ENCODE assay signal across 12 mouse cellular contexts in the genomic region with DNA sequence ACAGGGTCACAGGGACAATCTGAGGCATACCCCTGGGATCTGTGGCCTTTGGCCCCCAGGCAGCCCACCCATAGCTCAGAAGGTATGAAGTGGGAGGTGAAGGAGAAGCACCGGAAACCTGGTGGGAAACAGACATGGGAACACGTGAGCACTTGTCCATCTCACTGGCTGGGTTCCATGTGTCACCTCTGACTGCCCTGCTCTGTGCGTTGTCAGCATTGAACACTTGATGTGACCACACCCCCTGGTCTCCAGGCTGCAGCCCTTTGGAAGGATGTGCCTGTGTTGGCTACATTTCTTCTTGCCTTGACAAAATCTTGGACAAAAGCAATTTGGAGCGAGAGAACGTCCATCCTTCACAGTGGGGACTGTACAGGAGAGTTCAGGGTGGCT. TPM values are rescaled to one million over a fixed set of nuclear protein-coding genes. Genes with fewer than 3 reads are reported as not detected.
A peak's percentile ranks its signal among the peaks of the same experiment; 100 is the strongest.
DNase-seq lines count a peak whose midpoint lies in the region; ATAC-seq and TF ChIP-seq lines count a peak whose summit lies in the region.
"Had no signal": no experiment of that assay in that cellular context is flagged by ENCODE, and none has a peak within 500 bp of the region (broad histone marks: within the 10 kb centered on the region; RNA-seq: fewer than 3 reads in every experiment).

No protein-coding gene starts in this region.

- 66% methylated on average over 5 of the region's 5 CpGs for WGBS in liver, embryonic 12.5 days (ENCODE audit: insufficient replicate concordance)

- H3K27me3 ChIP-seq in CH12.LX (replicated peaks) = peaks cover 2% of the 10 kb centered on the region
- H3K27me3 ChIP-seq in liver, embryonic 12.5 days (replicated peaks) = no peaks in the 10 kb centered on the region
- H3K27me3 ChIP-seq: embryonic facial prominence, embryonic 12.5 days; hindbrain, embryonic 12.5 days had no signal

- no peaks in the 10 kb centered on the region for H3K36me3 ChIP-seq in CH12.LX (replicated peaks in 1 of 2; ENCODE audit: control insufficient read depth in 1 of 2, insufficient read depth in 1 of 2, low read length in 1 of 2)
- H3K36me3 ChIP-seq in liver, embryonic 12.5 days = no peaks in the 10 kb centered on the region
- H3K36me3 ChIP-seq: embryonic facial prominence, embryonic 12.5 days; hindbrain, embryonic 12.5 days had no signal

- TF ChIP-seq EP300 in CH12.LX (IDR thresholded peaks at IDR 0.05; ENCODE audit: low read length) = no peak

- no peak for TF ChIP-seq POLR2A in CH12.LX (IDR thresholded peaks at IDR 0.05; ENCODE audit: low read depth, low read length)

- H3K79me2 ChIP-seq in CH12.LX (replicated peaks; ENCODE audit: control insufficient read depth, extremely low read depth, insufficient read depth, poor library complexity, severe bottlenecking) = no peaks in the 10 kb centered on the region

- no peak overlapping the region for H3K4me3 ChIP-seq in CH12.LX (replicated peaks in 1 of 3; ENCODE audit: low read depth in 2 of 3, low read length in 2 of 3, poor library complexity in 1 of 3)
- no peak overlapping the region for H3K4me3 ChIP-seq in liver, embryonic 12.5 days
- H3K4me3 ChIP-seq: embryonic facial prominence, embryonic 12.5 days; hindbrain, embryonic 12.5 days; left cerebral cortex, adult 2 months had no signal

- peak; percentile 32 to 36 for DNase-seq in heart, postnatal 10 days
- DNase-seq in heart, postnatal 36 days = no peak
- DNase-seq in CH12.LX (ENCODE audit: extremely low read depth) = no peak
- DNase-seq in heart, postnatal 4 days = peak; percentile 32
- no peak for DNase-seq in embryo, embryonic 10 days (ENCODE audit: low spot score)
- no peak for DNase-seq in right cerebral cortex, postnatal 10 days (ENCODE audit: low spot score in 2 of 2)
- no peak for DNase-seq in urinary bladder, postnatal 10 days (ENCODE audit: low spot score)
- DNase-seq: right cerebral cortex, adult 18-20 months had no signal

- H3K9ac ChIP-seq in CH12.LX (ENCODE audit: insufficient read depth, low read depth) = no peak overlapping the region
- no peak overlapping the region for H3K9ac ChIP-seq in liver, embryonic 12.5 days
- H3K9ac ChIP-seq: embryonic facial prominence, embryonic 12.5 days; hindbrain, embryonic 12.5 days had no signal

- in situ Hi-C loops in CH12.LX (cut with MboI; ENCODE audit: low pct_ligation_motif_present, low pct_unique_long_range_greater_than_20kb, low sequenced_read_pairs) = loop anchor here (10.0 kb wide), 2 partner anchors 50 to 130 kb away; no protein-coding TSS in a partner anchor

- H3K4me2 ChIP-seq in CH12.LX (ENCODE audit: insufficient read depth, low read depth, poor library complexity, severe bottlenecking) = no peak overlapping the region
- no peak overlapping the region for H3K4me2 ChIP-seq in liver, embryonic 12.5 days
- H3K4me2 ChIP-seq: embryonic facial prominence, embryonic 12.5 days; hindbrain, embryonic 12.5 days had no signal

- no peak for TF ChIP-seq CTCF in CH12.LX (conservative IDR thresholded peaks at IDR 0.05 in 1 of 2, IDR thresholded peaks at IDR 0.05 in 1 of 2; ENCODE audit: low read depth in 2 of 2, low read length in 2 of 2)

- peaks cover 5% of the 10 kb centered on the region for H3K9me3 ChIP-seq in CH12.LX (replicated peaks; ENCODE audit: low read length)
- no peaks in the 10 kb centered on the region for H3K9me3 ChIP-seq in liver, embryonic 12.5 days (replicated peaks)
- H3K9me3 ChIP-seq: hindbrain, embryonic 12.5 days had no signal

- dilution Hi-C loops in CH12.LX (cut with MboI; ENCODE audit: extremely low pct_ligation_motif_present, extremely low pct_unique_long_range_greater_than_20kb, low sequenced_read_pairs) = no loop called here

- no peak overlapping the region for H3K27ac ChIP-seq in CH12.LX (ENCODE audit: insufficient read depth, low read depth)
- H3K27ac ChIP-seq in liver, embryonic 12.5 days = peak overlapping the region; percentile 62; the same call in 1 of the 2 replicates
- H3K27ac ChIP-seq: embryonic facial prominence, embryonic 12.5 days; hindbrain, embryonic 12.5 days; left cerebral cortex, adult 2 months had no signal

- no peak for TF ChIP-seq RAD21 in CH12.LX (IDR thresholded peaks at IDR 0.05; ENCODE audit: low read depth, low read length)

- ATAC-seq in liver, embryonic 12.5 days = no peak

- peaks cover 34 to 42% of the 10 kb centered on the region in 2 experiments for H3K4me1 ChIP-seq in CH12.LX (ENCODE audit: control insufficient read depth in 1 of 2, insufficient read depth in 2 of 2)
- H3K4me1 ChIP-seq in liver, embryonic 12.5 days = peaks cover 49% of the 10 kb centered on the region

- intact Hi-C loops in heart, postnatal 10 days (cut with DNase I) = loop anchor here (5.0 kb wide), 1 partner anchor 33 kb away; no protein-coding TSS in a partner anchor
- intact Hi-C loops in heart, postnatal 36 days (cut with DNase I) = loop anchor here (2.0 kb wide), 1 partner anchor 18 kb away; no protein-coding TSS in a partner anchor

TF ChIP-seq in CH12.LX, 34 proteins besides CTCF, POLR2A, EP300 and RAD21:
- TF ChIP-seq BHLHE40 (IDR thresholded peaks at IDR 0.05; ENCODE audit: low read depth, low read length) (peak; percentile 52; the same call in 1 of the 2 replicates), USF1 (IDR thresholded peaks at IDR 0.05; ENCODE audit: low read depth, low read length) (no peak), MXI1 (IDR thresholded peaks at IDR 0.05; ENCODE audit: low read depth, low read length) (no peak), NELFE (IDR thresholded peaks at IDR 0.05; ENCODE audit: low read depth, low read length) (no peak), ZNF384 (IDR thresholded peaks at IDR 0.05; ENCODE audit: low read depth, low read length) (no peak), RCOR1 (conservative IDR thresholded peaks at IDR 0.05; ENCODE audit: low read depth, low read length) (no peak), GABPA (IDR thresholded peaks at IDR 0.05; ENCODE audit: insufficient replicate concordance, low read depth, low read length) (no peak)
TF ChIP-seq in CH12.LX: peak in this region for 1.

RNA-seq across cellular contexts. Expression of gene Irf2bp2, which starts 20.9 kb away (rescaled TPM):
- 100 to 1,000 TPM; 101 to 154 TPM for total RNA-seq in heart, postnatal 10 days (2021)
- 10 to 100 TPM; 64.3 to 71.2 TPM for total RNA-seq in heart, postnatal 36 days (2021)
- 20.2 and 28.6 TPM in 2 replicates for total RNA-seq in CH12.LX (2012; rRNA removed)
- total RNA-seq in CH12.LX (2014; rRNA removed) = 30.3 and 31.2 TPM in 2 replicates
- 17.8 and 19.9 TPM in 2 replicates for polyA plus RNA-seq in CH12.LX (2012; ENCODE audit: insufficient read length, low read depth)
- total RNA-seq in heart, postnatal 4 days (2021) = 10 to 100 TPM; 98.2 to 100.0 TPM
- polyA plus RNA-seq in liver, embryonic 12.5 days (2016; fragmentation: Nextera tagmentation; extraction: Ambion mirVana) = 5.5 and 5.6 TPM in 2 replicates

Comparison
In these comparisons a context has a peak if more than half of its experiments do, and no peak if none do; other contexts are left out.
1. DNase-seq: peak in heart, postnatal 10 days (2 of 2) and heart, postnatal 4 days (single experiment); none in heart, postnatal 36 days (0 of 2), CH12.LX (single experiment), embryo, embryonic 10 days (single experiment), right cerebral cortex, postnatal 10 days (0 of 2) and urinary bladder, postnatal 10 days (single experiment).